Mouse (Mus musculus) layer of hippocampus, adult 9-10 months (tissue): Measurements from ENCODE around the gene Ldb1.

ENCODE experiments used
- DNase-seq: peaks from one replicate; pipeline ENCODE4 v3.0.0; 2022; ENCODE audit warnings: low spot score

The Ldb1 gene

GRCm38 (mm10) chr19:46044993-46045695 lies at the start of gene Ldb1:
Gene Ldb1 (minus strand): TSS chr19:46045214.
- peak; percentile 74 for DNase-seq

GRCm38 (mm10) chr19:46094144-46094543 lies 49.1 kb upstream of the Ldb1 start:
- no peak for DNase-seq

GRCm38 (mm10) chr19:46091641-46092040 lies 46.6 kb upstream of the Ldb1 start:
- DNase-seq, result no peak

- no peak for DNase-seq
These were observed 42.9 kb upstream of the Ldb1 start for GRCm38 (mm10) chr19:46087871-46088270.

GRCm38 (mm10) chr19:46086337-46086736 lies 41.3 kb upstream of the Ldb1 start:
- DNase-seq, result peak; percentile 42

- DNase-seq, result no peak
These were observed 40.2 kb upstream of the Ldb1 start for GRCm38 (mm10) chr19:46085185-46085584.

GRCm38 (mm10) chr19:46078535-46078934 lies 33.5 kb upstream of the Ldb1 start:
- no peak for DNase-seq

- DNase-seq, result peak; percentile 94
These were observed 30.9 kb upstream of the Ldb1 start, which contains the start of gene Nolc1 for GRCm38 (mm10) chr19:46075616-46076607. Gene Nolc1 (plus strand): TSS chr19:46075863.

- DNase-seq, result no peak
These were observed 29.3 kb upstream of the Ldb1 start for GRCm38 (mm10) chr19:46074266-46074665.

GRCm38 (mm10) chr19:46073285-46073684 lies 28.3 kb upstream of the Ldb1 start:
- DNase-seq, result no peak

- no peak for DNase-seq
These were observed 23.0 kb upstream of the Ldb1 start for GRCm38 (mm10) chr19:46068054-46068453.

- DNase-seq, result no peak
These were observed 15.8 kb upstream of the Ldb1 start for GRCm38 (mm10) chr19:46060845-46061244.

- no peak for DNase-seq
These were observed 13.5 kb upstream of the Ldb1 start for GRCm38 (mm10) chr19:46058466-46058865.

- no peak for DNase-seq
These were observed 12.1 kb upstream of the Ldb1 start for GRCm38 (mm10) chr19:46056947-46057607.

- DNase-seq, result peak; percentile 89
These were observed 11.5 kb upstream of the Ldb1 start for GRCm38 (mm10) chr19:46056388-46056946.

GRCm38 (mm10) chr19:46055752-46056387 lies 10.9 kb upstream of the Ldb1 start:
- no peak for DNase-seq

- no peak for DNase-seq
These were observed 5.4 kb upstream of the Ldb1 start for GRCm38 (mm10) chr19:46050462-46050861.

GRCm38 (mm10) chr19:46049129-46049528 lies 4.1 kb upstream of the Ldb1 start:
- DNase-seq, result no peak

- DNase-seq, result no peak
These were observed 2.4 kb upstream of the Ldb1 start for GRCm38 (mm10) chr19:46047426-46047825.

GRCm38 (mm10) chr19:46046621-46047025 lies 1.6 kb upstream of the Ldb1 start:
- DNase-seq, result no peak

GRCm38 (mm10) chr19:46045696-46046311 lies 790 bp upstream of the Ldb1 start:
- no peak for DNase-seq
